Mouse (Mus musculus) neural tube, embryonic 14.5 days (tissue): ENCODE measurements at regions not wholly inside any gene's neighbourhood (a gene's known extent, or its start where the extent isn't known, plus 50 kb on each side); places are given as distances from the start of the nearest gene placed in this dataset.

Experiments used
- ATAC-seq: fragments of 200-750 bp; cut with Nextera tagmentation; 2 replicates; pipeline ENCODE4 v1.8.0; 2017; ENCODE audit warnings: low read depth, mild to moderate bottlenecking, moderate TSS enrichment, moderate library complexity
- H3K27ac ChIP-seq: fragments of 300-500 bp; sonication (generic); 2 replicates; pipeline ENCODE4 v1.5.1; 2014; ENCODE audit warnings: low read depth, mild to moderate bottlenecking, control low read depth, low read length, moderate library complexity, mixed read lengths
- H3K27me3 ChIP-seq: fragments of 300-500 bp; sonication (generic); 2 replicates; pipeline ENCODE4 v1.6.1; 2014; ENCODE audit warnings: low read length; ENCODE audit not compliant: control insufficient read depth, insufficient read depth
- H3K36me3 ChIP-seq: fragments of 300-500 bp; sonication (generic); 2 replicates; pipeline ENCODE4 v1.6.1; 2014; ENCODE audit warnings: low read length, mixed read lengths; ENCODE audit not compliant: control insufficient read depth, insufficient read depth
- H3K4me1 ChIP-seq: fragments of 300-500 bp; sonication (generic); 2 replicates; pipeline ENCODE4 v1.6.1; 2014; ENCODE audit warnings: low read length; ENCODE audit not compliant: control insufficient read depth, insufficient read depth
- H3K4me2 ChIP-seq: fragments of 300-500 bp; sonication (generic); 2 replicates; pipeline ENCODE4 v1.6.1; 2014; ENCODE audit warnings: mild to moderate bottlenecking, low read depth, low read length, control low read depth
- H3K4me3 ChIP-seq: fragments of 300-500 bp; sonication (generic); 2 replicates; pipeline ENCODE4 v1.5.1; 2014; ENCODE audit warnings: low read depth, low read length, control low read depth, mixed read lengths
- H3K9ac ChIP-seq: fragments of 300-500 bp; sonication (generic); replicated peaks from 2 replicates; pipeline ENCODE4 v1.6.1; 2014; ENCODE audit warnings: low read depth, mild to moderate bottlenecking, control low read depth, low read length, mixed read lengths
- H3K9me3 ChIP-seq: fragments of 300-500 bp; sonication (generic); 2 replicates; pipeline ENCODE4 v1.6.1; 2016; ENCODE audit warnings: low read length; ENCODE audit not compliant: control insufficient read depth
- WGBS: fragments of 180-500 bp; shearing (Covaris S2); extraction: QIAGEN DNeasy Blood & Tissue Kit; methylation state at CpG from one replicate; pipeline ENCODE4 v1.1.7; 2014; 5-methylcytosine and 5-hydroxymethylcytosine counted together

GRCm38 (mm10) chr12:93666799-93667198 is 1817.8 kb upstream of the Sel1l start:
- ATAC-seq, result no peak
- H3K27me3 ChIP-seq, result no peaks in the 10 kb centered on the region
- H3K9me3 ChIP-seq, result no peaks in the 10 kb centered on the region
- no peak overlapping the region for H3K4me2 ChIP-seq
- no peak overlapping the region for H3K4me3 ChIP-seq
- no peak overlapping the region for H3K9ac ChIP-seq
- H3K36me3 ChIP-seq, result no peaks in the 10 kb centered on the region
- no peak overlapping the region for H3K27ac ChIP-seq
- H3K4me1 ChIP-seq, result no peaks in the 10 kb centered on the region
- 73% methylated on average over 1 of the region's 1 CpGs for WGBS
